Mouse (Mus musculus): ENCODE measurements around the gene Trpm8. TPM values are rescaled to one million over a fixed set of nuclear protein-coding genes. Genes with fewer than 3 reads are reported as not detected.

The Trpm8 gene
- total RNA-seq, 2 experiments from 2014 or later = 0.26 to 0.30 TPM

GRCm38 (mm10) chr1:88427987-88428741 lies 150.7 kb downstream of the Trpm8 start:
- DNase-seq (ENCODE audit: low spot score in 2 of 2) = peak; percentile 9 to 22

GRCm38 (mm10) chr1:88429413-88429812 lies 152.0 kb downstream of the Trpm8 start:
- no peak for DNase-seq (ENCODE audit: low spot score in 2 of 2)

GRCm38 (mm10) chr1:88431262-88431661 lies 153.8 kb downstream of the Trpm8 start:
- DNase-seq (ENCODE audit: low spot score in 2 of 2) = no peak

- DNase-seq (ENCODE audit: low spot score in 2 of 2) = no peak
Measured at GRCm38 (mm10) chr1:88432601-88433000, 155.1 kb downstream of the Trpm8 start.

GRCm38 (mm10) chr1:88433096-88433883 lies 155.8 kb downstream of the Trpm8 start:
- DNase-seq (ENCODE audit: low spot score in 2 of 2) = no peak

GRCm38 (mm10) chr1:88434057-88434456 lies 156.6 kb downstream of the Trpm8 start:
- no peak for DNase-seq (ENCODE audit: low spot score in 2 of 2)

GRCm38 (mm10) chr1:88437206-88438126 lies 160.0 kb downstream of the Trpm8 start:
- no peak for DNase-seq (ENCODE audit: low spot score in 2 of 2)

Other genes with a start within 250 kb of the Trpm8 start
- not detected for gene Ugt1a10, start 222.3 kb upstream of the Trpm8 start, total RNA-seq (2021)
- not detected for gene Ugt1a9, start 206.9 kb upstream of the Trpm8 start, total RNA-seq (2021)
- gene Ugt1a8, start 189.8 kb upstream of the Trpm8 start, total RNA-seq (2021) = not detected
- gene Ugt1a7c, start 182.6 kb upstream of the Trpm8 start, total RNA-seq (2021) = under 1 TPM; 0.21 to 0.44 TPM
- under 1 TPM in 1 of 2 experiments, not detected in 1; 0.30 TPM for gene Ugt1a6b, start 174.4 kb upstream of the Trpm8 start, total RNA-seq (2021)
- gene Ugt1a6a, start 142.9 kb upstream of the Trpm8 start, total RNA-seq (2021) = 1 to 10 TPM; 1.4 to 2.1 TPM
- gene Ugt1a5, start 111.6 kb upstream of the Trpm8 start, total RNA-seq (2021) = not detected
- not detected for gene Ugt1a2, start 77.1 kb upstream of the Trpm8 start, total RNA-seq (2021)
- gene Dnajb3, start 71.9 kb upstream of the Trpm8 start, total RNA-seq (2021) = 1 to 10 TPM; 1.2 TPM
- not detected for gene Ugt1a1, start 65.7 kb upstream of the Trpm8 start, total RNA-seq (2021)
- gene Mroh2a, start 50.7 kb upstream of the Trpm8 start, total RNA-seq (2021) = under 1 TPM in 1 of 2 experiments, not detected in 1; 0.58 TPM
- gene Hjurp, start within 50 bp of the Trpm8 start, total RNA-seq (2021) = 10 to 100 TPM; 46.6 to 48.6 TPM
- gene Spp2, start 129.3 kb downstream of the Trpm8 start, total RNA-seq (2021) = under 1 TPM; 0.40 to 0.63 TPM
- not detected for gene Glrp1, start 232.4 kb downstream of the Trpm8 start, total RNA-seq (2021)

Data from left cerebral cortex, adult 18-20 months (tissue).